Mouse (Mus musculus) stomach, adult 2 months (tissue): ENCODE results near the gene Usb1. TPM values are rescaled to one million over a fixed set of nuclear protein-coding genes. Genes with fewer than 3 reads are reported as not detected.

ENCODE experiments used
- polyA plus RNA-seq: library from polyadenylated mRNA; depleted of rRNA; stranded (reverse); fragments of >200 nt; gene quantifications from 2 replicates; pipeline ENCODE4 v1.2.3, GENCODE M21; 2012; rRNA removed

Gene Usb1
- 14.7 and 18.3 TPM in 2 replicates for polyA plus RNA-seq

DNA sequence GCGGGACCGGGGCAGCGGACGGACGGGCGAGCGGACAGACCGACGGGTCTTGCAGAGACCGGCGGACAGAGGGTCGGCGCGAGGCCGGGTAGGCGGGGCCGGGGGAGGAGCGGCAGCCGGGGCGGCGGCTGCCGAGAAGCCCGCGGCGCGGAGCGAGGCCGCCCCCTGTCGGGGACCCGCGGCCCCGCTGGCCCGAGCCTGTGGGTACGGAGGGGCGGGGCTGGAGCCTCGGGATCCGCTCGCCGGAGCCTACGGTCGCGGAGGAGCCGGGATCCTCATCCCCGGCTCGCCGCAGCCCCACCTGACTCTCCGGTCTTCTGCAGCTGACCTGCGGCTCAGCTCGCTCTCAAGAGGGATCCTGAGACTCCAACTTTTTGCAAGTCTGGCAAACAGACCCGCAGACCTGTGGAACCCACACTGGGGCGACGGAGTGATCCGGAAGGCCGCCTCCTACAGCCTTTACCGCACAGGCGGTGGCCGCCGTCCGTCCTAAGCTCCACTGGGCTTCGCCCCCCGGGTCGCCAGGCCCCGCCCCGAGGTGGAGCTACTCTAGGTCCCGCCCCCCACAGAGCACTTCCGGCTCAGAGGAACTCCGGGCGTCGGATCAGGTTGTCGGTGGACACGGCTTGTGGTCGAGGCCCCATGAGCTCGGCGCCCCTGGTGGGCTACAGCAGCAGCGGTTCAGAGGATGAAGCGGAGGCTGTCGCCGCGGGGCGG lies at the start of gene Usb1, which contains the start of gene Zfp319:
TSS of gene Usb1 (plus strand) at position 565 of the 717 bp plus-strand sequence.
TSS of gene Zfp319 (minus strand) at position 231 of the 717 bp plus-strand sequence.

DNA sequence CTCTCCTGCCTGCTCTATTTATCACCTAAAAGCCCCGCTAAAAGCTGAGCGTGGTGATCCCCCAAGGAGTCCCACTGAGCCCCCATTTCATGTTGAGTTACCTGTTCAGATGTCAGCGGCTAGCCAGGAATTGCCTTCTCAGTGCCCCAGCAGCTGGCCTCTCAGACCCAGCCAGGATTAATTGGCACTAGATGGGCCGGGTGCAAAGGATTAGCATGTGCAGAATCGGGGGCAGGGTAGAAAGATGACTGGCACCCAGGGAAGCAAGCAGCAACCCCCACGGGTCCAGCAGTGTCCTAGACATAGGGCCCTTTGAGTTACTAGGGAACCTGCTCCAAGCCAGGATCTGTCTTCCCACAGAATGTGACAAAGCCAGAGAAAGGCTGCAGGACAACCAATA lies 25.7 kb upstream of the Usb1 start, which contains the start of gene Cngb1:
TSS of gene Cngb1 (minus strand) at position 155 of the 400 bp plus-strand sequence.

DNA sequence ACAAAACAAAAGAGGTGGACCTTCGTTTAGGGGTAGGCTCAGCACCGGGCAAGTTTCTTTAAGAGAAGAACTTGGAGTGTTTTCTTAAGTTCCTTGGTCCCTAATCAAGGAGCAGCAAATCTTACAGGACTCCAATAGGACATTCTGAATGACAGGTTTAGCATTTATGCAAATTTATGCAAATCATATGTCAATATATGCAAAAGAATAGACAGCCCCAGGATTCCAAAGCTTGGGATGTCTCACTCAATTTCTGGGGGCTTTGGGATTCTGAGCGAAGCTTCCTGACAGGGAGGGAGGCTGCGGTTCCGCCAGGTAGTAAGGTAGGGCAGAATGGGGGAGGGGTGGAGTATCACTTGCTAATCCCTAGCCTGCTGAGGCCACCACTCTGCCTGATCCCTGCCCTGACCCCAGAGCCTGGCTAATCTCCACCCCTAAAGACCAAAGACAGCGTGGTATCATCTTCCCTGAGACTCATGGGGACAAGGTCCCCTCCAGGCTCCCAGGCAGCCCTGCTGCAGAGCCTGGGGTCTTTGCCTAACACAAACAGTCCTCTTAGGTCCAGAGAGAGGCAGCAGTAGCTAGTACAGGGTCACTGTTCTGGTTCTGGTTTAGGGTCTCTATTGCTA lies 21.6 kb upstream of the Usb1 start, which contains the start of gene Tepp:
TSS of gene Tepp (plus strand) at position 225 of the 629 bp plus-strand sequence.

DNA sequence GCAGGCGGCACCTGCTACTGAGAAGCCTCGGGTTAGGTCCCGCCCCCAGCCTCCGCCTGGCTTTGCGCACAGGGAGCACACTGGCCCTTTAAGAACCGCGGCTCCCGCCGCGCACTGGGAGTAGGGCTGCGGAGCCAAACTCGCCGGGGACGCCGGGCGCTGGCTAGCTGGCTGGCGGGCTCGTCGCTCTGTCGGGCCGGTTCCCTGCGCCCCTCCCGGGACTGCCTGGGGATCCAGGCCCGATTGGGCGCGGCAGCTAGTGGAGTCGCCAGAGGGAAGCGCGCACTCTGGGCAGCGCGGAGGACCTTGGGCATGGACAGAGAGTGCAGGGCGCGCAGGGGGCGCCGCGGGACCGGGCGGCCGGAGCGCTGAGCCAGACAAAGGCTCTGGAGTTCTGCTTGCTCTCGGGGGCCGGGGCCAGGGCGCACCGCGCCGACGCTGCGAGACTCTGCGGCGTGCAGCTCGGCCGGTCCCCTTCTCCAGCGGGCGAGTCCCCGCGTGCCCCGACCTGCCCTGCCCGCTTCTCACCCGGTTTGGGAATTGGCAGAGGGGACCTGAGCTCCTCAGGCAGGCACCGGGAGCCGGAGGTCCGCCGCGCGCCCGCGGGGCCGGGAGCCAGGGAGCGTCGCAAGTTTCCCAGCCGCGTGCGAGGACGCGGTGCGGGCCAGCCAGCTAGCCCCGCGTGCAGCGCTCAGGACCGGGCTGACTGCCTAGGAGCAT lies 20.2 kb downstream of the Usb1 start, which contains the start of gene Mmp15:
TSS of gene Mmp15 (plus strand) at position 118 of the 720 bp plus-strand sequence.

Other genes with a start within 250 kb of the Usb1 start
- 40.5 and 53.3 TPM in 2 replicates for gene Kifc3, start 129.5 kb upstream of the Usb1 start, polyA plus RNA-seq
- 0.30 and 0.48 TPM in 2 replicates for gene Cngb1, start 25.7 kb upstream of the Usb1 start, polyA plus RNA-seq
- gene Tepp, start 21.7 kb upstream of the Usb1 start, polyA plus RNA-seq = 0.46 TPM in 1 of 2 replicates, not detected in the other
- gene Zfp319, start 334 bp upstream of the Usb1 start, polyA plus RNA-seq = 3.9 and 4.2 TPM in 2 replicates
- 42.4 and 55.9 TPM in 2 replicates for gene Mmp15, start 20.0 kb downstream of the Usb1 start, polyA plus RNA-seq
- 19.4 and 28.9 TPM in 2 replicates for gene Cfap20, start 102.6 kb downstream of the Usb1 start, polyA plus RNA-seq
- 4.1 and 4.8 TPM in 2 replicates for gene Csnk2a2, start 157.8 kb downstream of the Usb1 start, polyA plus RNA-seq
- 0.05 TPM in 1 of 2 replicates, not detected in the other for gene Ccdc113, start 201.8 kb downstream of the Usb1 start, polyA plus RNA-seq
- gene Prss54, start 244.1 kb downstream of the Usb1 start, polyA plus RNA-seq = not detected in 2 replicates